Mouse (Mus musculus): ENCODE data around the gene Cpt1b. TPM values are rescaled to one million over a fixed set of nuclear protein-coding genes. Genes with fewer than 3 reads are reported as not detected.

The Cpt1b gene
- polyA plus RNA-seq, 1 experiment = 3.4 TPM

GRCm38 (mm10) chr15:89404831-89405623, 20.6 kb downstream of the Cpt1b start:
- 74% methylated on average over 10 of the region's 10 CpGs for WGBS
- Histone ChIP-seq H3K4me3 (ENCODE audit: low read depth, low read length) (no peak overlapping the region), H3K36me3 (ENCODE audit: control insufficient read depth, insufficient read depth, low read length) (no peaks in the 10 kb centered on the region), H3K27ac (ENCODE audit: insufficient read depth, low read depth, low read length) (no peak overlapping the region), H3K4me1 (ENCODE audit: control insufficient read depth, insufficient read depth, insufficient read length, low read length) (peaks cover 4% of the 10 kb centered on the region; the same call in 1 of the 2 replicates), H3K27me3 (ENCODE audit: control insufficient read depth, insufficient read depth, low read length) (no peaks in the 10 kb centered on the region)
- no peak for TF ChIP-seq POLR2A (IDR thresholded peaks at IDR 0.05; ENCODE audit: low read depth, low read length)
- no peak for TF ChIP-seq CTCF (IDR thresholded peaks at IDR 0.05; ENCODE audit: extremely low read depth, insufficient read length, insufficient replicate concordance, low read depth, low read length)

DNA sequence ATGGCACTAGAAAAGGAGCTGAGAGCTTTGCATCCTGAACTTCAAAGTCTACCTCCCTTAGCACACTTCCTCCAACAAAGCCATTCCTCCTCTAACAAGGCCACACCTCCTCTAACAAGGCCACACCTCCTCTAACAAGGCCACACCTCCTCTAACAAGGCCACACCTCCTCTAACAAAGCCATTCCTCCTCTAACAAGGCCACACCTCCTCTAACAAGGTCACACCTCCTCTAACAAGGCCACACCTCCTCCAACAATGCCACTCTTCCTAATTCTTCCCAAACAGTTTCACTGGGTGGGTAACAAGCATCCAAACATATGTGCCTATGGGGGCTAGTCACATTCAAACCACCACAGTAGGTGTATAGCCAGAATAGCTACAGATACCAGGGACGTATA, 23.2 kb downstream of the Cpt1b start:
- peaks cover 11% of the 10 kb centered on the region for H3K4me1 ChIP-seq (ENCODE audit: control insufficient read depth, insufficient read depth, insufficient read length, low read length)
- no peak for TF ChIP-seq POLR2A (IDR thresholded peaks at IDR 0.05; ENCODE audit: low read depth, low read length)
- TF ChIP-seq CTCF (IDR thresholded peaks at IDR 0.05; ENCODE audit: extremely low read depth, insufficient read length, insufficient replicate concordance, low read depth, low read length) = no peak
- H3K36me3 ChIP-seq (ENCODE audit: control insufficient read depth, insufficient read depth, low read length) = no peaks in the 10 kb centered on the region
- WGBS = 93% methylated on average over 1 of the region's 1 CpGs
- H3K27me3 ChIP-seq (ENCODE audit: control insufficient read depth, insufficient read depth, low read length) = no peaks in the 10 kb centered on the region
- no peak overlapping the region for H3K27ac ChIP-seq (ENCODE audit: insufficient read depth, low read depth, low read length)
- H3K4me3 ChIP-seq (ENCODE audit: low read depth, low read length) = no peak overlapping the region

DNA sequence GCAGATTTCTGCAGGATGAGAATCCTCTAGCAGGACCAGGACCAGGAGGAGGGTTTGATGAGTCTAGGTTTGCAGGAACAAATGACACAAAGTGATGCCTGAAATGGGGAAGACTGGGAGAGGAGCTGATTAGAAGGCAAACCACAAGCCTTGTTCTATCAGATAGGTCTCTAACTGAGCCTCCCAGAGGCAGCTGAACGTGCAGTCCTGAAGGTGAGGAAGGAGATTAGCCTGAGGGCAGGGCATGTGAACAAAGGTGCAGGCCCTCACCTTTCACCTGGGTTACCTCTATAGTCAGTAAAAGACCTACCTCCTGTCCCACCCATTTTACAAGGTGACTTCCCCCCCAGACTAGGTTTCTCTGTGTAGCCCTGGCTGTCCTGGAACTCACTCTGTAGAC, 25.9 kb downstream of the Cpt1b start:
- Histone ChIP-seq H3K27me3 (ENCODE audit: control insufficient read depth, insufficient read depth, low read length) (no peaks in the 10 kb centered on the region), H3K4me1 (ENCODE audit: control insufficient read depth, insufficient read depth, insufficient read length, low read length) (peaks cover 20% of the 10 kb centered on the region), H3K27ac (ENCODE audit: insufficient read depth, low read depth, low read length) (peak overlapping the region; percentile 100), H3K4me3 (ENCODE audit: low read depth, low read length) (no peak overlapping the region), H3K36me3 (ENCODE audit: control insufficient read depth, insufficient read depth, low read length) (no peaks in the 10 kb centered on the region)
- TF ChIP-seq POLR2A (IDR thresholded peaks at IDR 0.05; ENCODE audit: low read depth, low read length) = no peak
- no peak for TF ChIP-seq CTCF (IDR thresholded peaks at IDR 0.05; ENCODE audit: extremely low read depth, insufficient read length, insufficient replicate concordance, low read depth, low read length)
- WGBS = 20% methylated on average over 1 of the region's 1 CpGs

- Histone ChIP-seq H3K27me3 (ENCODE audit: control insufficient read depth, insufficient read depth, low read length) (no peaks in the 10 kb centered on the region), H3K4me3 (ENCODE audit: low read depth, low read length) (no peak overlapping the region), H3K27ac (ENCODE audit: insufficient read depth, low read depth, low read length) (peak overlapping the region; percentile 100), H3K4me1 (ENCODE audit: control insufficient read depth, insufficient read depth, insufficient read length, low read length) (peaks cover 20% of the 10 kb centered on the region), H3K36me3 (ENCODE audit: control insufficient read depth, insufficient read depth, low read length) (no peaks in the 10 kb centered on the region)
- WGBS = 67% methylated on average over 2 of the region's 2 CpGs
- TF ChIP-seq CTCF (IDR thresholded peaks at IDR 0.05; ENCODE audit: extremely low read depth, insufficient read length, insufficient replicate concordance, low read depth, low read length) = no peak
- no peak for TF ChIP-seq POLR2A (IDR thresholded peaks at IDR 0.05; ENCODE audit: low read depth, low read length)
Observed at GRCm38 (mm10) chr15:89398146-89398545, 27.5 kb downstream of the Cpt1b start.

DNA sequence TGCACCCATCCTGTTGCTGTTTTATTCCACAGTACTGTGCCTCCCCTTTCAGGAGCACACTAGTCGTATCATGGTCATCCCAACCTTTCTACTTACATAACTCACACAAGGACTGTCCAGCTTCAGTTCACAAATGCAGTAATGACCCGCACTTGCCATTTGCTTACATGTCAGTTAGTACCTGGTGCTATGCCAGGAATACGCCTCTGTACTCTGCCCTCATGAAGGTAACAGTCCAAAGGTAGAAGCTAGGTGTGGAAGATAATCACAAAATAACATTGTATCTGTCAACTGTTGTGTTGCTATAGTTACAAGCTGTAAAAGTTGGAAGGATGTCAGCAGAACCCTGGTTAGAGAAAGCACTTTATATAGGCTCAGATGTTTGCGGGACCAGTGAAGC, 28.8 kb downstream of the Cpt1b start:
- TF ChIP-seq CTCF (IDR thresholded peaks at IDR 0.05; ENCODE audit: extremely low read depth, insufficient read length, insufficient replicate concordance, low read depth, low read length) (no peak), POLR2A (IDR thresholded peaks at IDR 0.05; ENCODE audit: low read depth, low read length) (no peak)
- H3K27ac ChIP-seq (ENCODE audit: insufficient read depth, low read depth, low read length) = peak overlapping the region; percentile 99
- no peaks in the 10 kb centered on the region for H3K36me3 ChIP-seq (ENCODE audit: control insufficient read depth, insufficient read depth, low read length)
- H3K4me3 ChIP-seq (ENCODE audit: low read depth, low read length) = no peak overlapping the region
- no peaks in the 10 kb centered on the region for H3K27me3 ChIP-seq (ENCODE audit: control insufficient read depth, insufficient read depth, low read length)
- peaks cover 20% of the 10 kb centered on the region for H3K4me1 ChIP-seq (ENCODE audit: control insufficient read depth, insufficient read depth, insufficient read length, low read length)
- 33% methylated on average over 4 of the region's 4 CpGs for WGBS

DNA sequence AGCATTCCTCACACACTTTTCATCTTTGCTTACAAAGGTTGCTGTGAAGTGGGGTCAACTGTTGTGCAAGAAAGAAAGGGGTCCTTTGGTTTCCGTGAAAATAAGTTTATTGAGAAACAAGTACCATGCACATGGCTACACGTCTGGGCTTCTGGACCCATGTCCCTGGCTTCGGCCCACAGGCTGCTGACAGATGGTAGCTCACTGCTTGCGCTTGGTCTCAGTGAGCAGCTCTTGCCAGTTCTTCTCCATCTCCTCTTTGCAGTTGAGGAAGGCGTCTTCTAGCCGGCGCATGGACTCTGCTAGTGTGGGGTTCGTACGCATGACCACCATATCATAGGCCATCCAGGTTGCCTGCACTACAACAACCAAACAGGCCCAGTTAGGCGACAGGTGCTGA, 35.6 kb downstream of the Cpt1b start:
- no peaks in the 10 kb centered on the region for H3K36me3 ChIP-seq (ENCODE audit: control insufficient read depth, insufficient read depth, low read length)
- no peaks in the 10 kb centered on the region for H3K4me1 ChIP-seq (ENCODE audit: control insufficient read depth, insufficient read depth, insufficient read length, low read length)
- H3K27me3 ChIP-seq (ENCODE audit: control insufficient read depth, insufficient read depth, low read length) = no peaks in the 10 kb centered on the region
- no peak for TF ChIP-seq POLR2A (IDR thresholded peaks at IDR 0.05; ENCODE audit: low read depth, low read length)
- no peak for TF ChIP-seq CTCF (IDR thresholded peaks at IDR 0.05; ENCODE audit: extremely low read depth, insufficient read length, insufficient replicate concordance, low read depth, low read length)
- 96% methylated on average over 10 of the region's 10 CpGs for WGBS
- H3K27ac ChIP-seq (ENCODE audit: insufficient read depth, low read depth, low read length) = no peak overlapping the region
- H3K4me3 ChIP-seq (ENCODE audit: low read depth, low read length) = no peak overlapping the region

- TF ChIP-seq POLR2A (IDR thresholded peaks at IDR 0.05; ENCODE audit: low read depth, low read length) = no peak
- TF ChIP-seq CTCF (IDR thresholded peaks at IDR 0.05; ENCODE audit: extremely low read depth, insufficient read length, insufficient replicate concordance, low read depth, low read length) = no peak
- Histone ChIP-seq H3K27ac (ENCODE audit: insufficient read depth, low read depth, low read length) (no peak overlapping the region), H3K27me3 (ENCODE audit: control insufficient read depth, insufficient read depth, low read length) (no peaks in the 10 kb centered on the region), H3K36me3 (ENCODE audit: control insufficient read depth, insufficient read depth, low read length) (no peaks in the 10 kb centered on the region), H3K4me3 (ENCODE audit: low read depth, low read length) (no peak overlapping the region), H3K4me1 (ENCODE audit: control insufficient read depth, insufficient read depth, insufficient read length, low read length) (no peaks in the 10 kb centered on the region)
- 55% methylated on average over 12 of the region's 12 CpGs for WGBS
Observed at GRCm38 (mm10) chr15:89387127-89387526, 38.5 kb downstream of the Cpt1b start.
